10 mouse cellular contexts compared by ENCODE assay signal in genomic region chr1:19241316-19241715, GRCm38 (mm10). TPM values are rescaled to one million over a fixed set of nuclear protein-coding genes. Genes with fewer than 3 reads are reported as not detected.
DNase-seq lines count a peak whose midpoint lies in the region; ATAC-seq and TF ChIP-seq lines count a peak whose summit lies in the region.
"Had no signal": no experiment of that assay in that cellular context is flagged by ENCODE, and none has a peak within 500 bp of the region (broad histone marks: within the 10 kb centered on the region; RNA-seq: fewer than 3 reads in every experiment).

No protein-coding gene starts in this region.

- WGBS in liver, embryonic 12.5 days (ENCODE audit: insufficient replicate concordance): 4% methylated on average over 17 of the region's 20 CpGs
- WGBS in liver, embryonic 11.5 days: 2% methylated on average over 17 of the region's 20 CpGs
- 0% methylated on average over 20 of the region's 20 CpGs for WGBS in forebrain, embryonic 12.5 days
- 7% methylated on average over 19 of the region's 20 CpGs for WGBS in thymus, adult 2 months

- no peaks in the 10 kb centered on the region for H3K9me3 ChIP-seq in liver, embryonic 12.5 days (replicated peaks)
- no peaks in the 10 kb centered on the region for H3K9me3 ChIP-seq in liver, embryonic 11.5 days (ENCODE audit: control insufficient read depth, low read length)
- H3K9me3 ChIP-seq in forebrain, embryonic 12.5 days: no peaks in the 10 kb centered on the region
- H3K9me3 ChIP-seq: liver, embryonic 15.5 days had no signal

- H3K4me3 ChIP-seq in liver, embryonic 12.5 days: no peak overlapping the region
- no peak overlapping the region for H3K4me3 ChIP-seq in liver, embryonic 11.5 days (ENCODE audit: low read depth, low read length)
- peak overlapping the region; percentile 13; the same call in 1 of the 2 replicates for H3K4me3 ChIP-seq in forebrain, embryonic 12.5 days (replicated peaks)
- H3K4me3 ChIP-seq in thymus, adult 2 months (ENCODE audit: control insufficient read depth, insufficient read depth, low read length): no peak overlapping the region
- H3K4me3 ChIP-seq: erythroblast, embryonic 14.5 days; liver, embryonic 15.5 days had no signal

- H3K27ac ChIP-seq in liver, embryonic 12.5 days: no peak overlapping the region
- H3K27ac ChIP-seq in liver, embryonic 11.5 days (ENCODE audit: low read depth, low read length): no peak overlapping the region
- H3K27ac ChIP-seq in forebrain, embryonic 12.5 days: no peak overlapping the region
- no peak overlapping the region for H3K27ac ChIP-seq in thymus, adult 2 months (ENCODE audit: control insufficient read depth, insufficient read depth, low read length)
- H3K27ac ChIP-seq: liver, embryonic 15.5 days had no signal

- H3K4me1 ChIP-seq in liver, embryonic 12.5 days: no peaks in the 10 kb centered on the region
- H3K4me1 ChIP-seq in liver, embryonic 11.5 days (replicated peaks; ENCODE audit: control insufficient read depth, insufficient read depth, low read length): no peaks in the 10 kb centered on the region
- peaks cover 16% of the 10 kb centered on the region; the same call in 1 of the 2 replicates for H3K4me1 ChIP-seq in forebrain, embryonic 12.5 days
- H3K4me1 ChIP-seq in thymus, adult 2 months (replicated peaks; ENCODE audit: control insufficient read depth, insufficient read depth, low read length): no peaks in the 10 kb centered on the region
- H3K4me1 ChIP-seq: liver, embryonic 15.5 days had no signal

- no peak for TF ChIP-seq POLR2A in thymus, adult 2 months (IDR thresholded peaks at IDR 0.05; ENCODE audit: control insufficient read depth, extremely low read depth, insufficient read depth, low read length, poor library complexity)

- H3K27me3 ChIP-seq in liver, embryonic 12.5 days (replicated peaks): peaks cover 56% of the 10 kb centered on the region
- peaks cover 51% of the 10 kb centered on the region for H3K27me3 ChIP-seq in liver, embryonic 11.5 days (replicated peaks; ENCODE audit: control insufficient read depth, insufficient read depth, low read length)
- H3K27me3 ChIP-seq in forebrain, embryonic 12.5 days: peaks cover 76% of the 10 kb centered on the region
- H3K27me3 ChIP-seq in thymus, adult 2 months (ENCODE audit: control insufficient read depth, insufficient read depth, low read length): no peaks in the 10 kb centered on the region

- no peaks in the 10 kb centered on the region for H3K36me3 ChIP-seq in liver, embryonic 12.5 days
- H3K36me3 ChIP-seq in liver, embryonic 11.5 days (ENCODE audit: control insufficient read depth, insufficient read depth, low read length): no peaks in the 10 kb centered on the region
- H3K36me3 ChIP-seq in forebrain, embryonic 12.5 days (replicated peaks): no peaks in the 10 kb centered on the region
- H3K36me3 ChIP-seq in thymus, adult 2 months (ENCODE audit: control insufficient read depth, insufficient read depth, low read length): no peaks in the 10 kb centered on the region
- H3K36me3 ChIP-seq: liver, embryonic 15.5 days had no signal

- ATAC-seq in liver, embryonic 12.5 days: no peak
- ATAC-seq in liver, embryonic 11.5 days (replicated peaks; ENCODE audit: low FRiP score): no peak
- no peak; the same call in 1 of the 2 replicates for ATAC-seq in forebrain, embryonic 12.5 days (ENCODE audit: low FRiP score)

- no peak for TF ChIP-seq CTCF in thymus, adult 2 months (IDR thresholded peaks at IDR 0.05; ENCODE audit: borderline replicate concordance, control insufficient read depth, extremely low read depth, insufficient read depth, low read length, poor library complexity)

- peak overlapping the region; percentile 20 for H3K4me2 ChIP-seq in liver, embryonic 12.5 days
- H3K4me2 ChIP-seq in liver, embryonic 11.5 days: no peak overlapping the region; the same call in 1 of the 2 replicates
- H3K4me2 ChIP-seq in forebrain, embryonic 12.5 days: peak overlapping the region; percentile 32
- H3K4me2 ChIP-seq: liver, embryonic 15.5 days had no signal

- no peak for DNase-seq in liver, embryonic 11.5 days (ENCODE audit: low spot score)
- DNase-seq in kidney, postnatal 14 days: peak; percentile 47
- DNase-seq in retina, embryonic 14.5 days (ENCODE audit: low spot score): peak; percentile 65
- DNase-seq in thymus, adult 2 months: no peak
- no peak for DNase-seq in spleen, postnatal 36 days (ENCODE audit: low spot score in 2 of 2)
- no peak for DNase-seq in left cerebral cortex, adult 8-10 months (ENCODE audit: low spot score in 2 of 2)

- no peak overlapping the region for H3K9ac ChIP-seq in liver, embryonic 12.5 days
- H3K9ac ChIP-seq in liver, embryonic 11.5 days (ENCODE audit: low read depth, low read length): no peak overlapping the region
- no peak overlapping the region for H3K9ac ChIP-seq in forebrain, embryonic 12.5 days
- H3K9ac ChIP-seq: liver, embryonic 15.5 days had no signal

RNA-seq across cellular contexts. Expression of gene Tfap2b, which starts 32.6 kb away (rescaled TPM):
- polyA plus RNA-seq in liver, embryonic 12.5 days (2016; fragmentation: Nextera tagmentation; extraction: Ambion mirVana): 0.18 TPM in 1 of 2 replicates, not detected in the other
- 0.32 and 1.1 TPM in 2 replicates for polyA plus RNA-seq in liver, embryonic 11.5 days (2014; fragmentation: Nextera tagmentation; extraction: Ambion mirVana)
- 11.3 and 21.0 TPM in 2 replicates for polyA plus RNA-seq in forebrain, embryonic 12.5 days (2016; fragmentation: Nextera tagmentation; extraction: Ambion mirVana)
- 5.9 and 7.0 TPM in 2 replicates for polyA plus RNA-seq in thymus, adult 2 months (2012; rRNA removed)
- total RNA-seq in left cerebral cortex, adult 8-10 months (2022): 1 to 10 TPM in 3 of 4 experiments, under 1 TPM in 1; 0.72 to 2.2 (median 1.6) TPM
- polyA plus RNA-seq: erythroblast, embryonic 14.5 days had no signal

Comparison
In these comparisons a context has a peak if more than half of its experiments do, and no peak if none do; other contexts are left out.
1. DNase-seq: peak in kidney, postnatal 14 days (single experiment) and retina, embryonic 14.5 days (single experiment); none in liver, embryonic 11.5 days (single experiment), thymus, adult 2 months (single experiment), spleen, postnatal 36 days (0 of 2) and left cerebral cortex, adult 8-10 months (0 of 2).